Mouse (Mus musculus) lung, postnatal 0 days (tissue): Measurements from ENCODE around the gene Lifr.

Source experiments
- CTCF ChIP-seq: IDR thresholded peaks from 2 replicates; pipeline ENCODE4 v1.5.1; 2016; ENCODE audit warnings: antibody characterized with exemption, mild to moderate bottlenecking
- EP300 ChIP-seq: IDR thresholded peaks from 2 replicates; pipeline ENCODE4 v1.6.1; 2016; ENCODE audit warnings: antibody characterized with exemption, mild to moderate bottlenecking, control low read depth

- TF ChIP-seq CTCF (no peak), EP300 (no peak)
These were observed 33.6 kb upstream of the Lifr start for GRCm38 (mm10) chr15:7056851-7057250.
